In the genomic region with DNA sequence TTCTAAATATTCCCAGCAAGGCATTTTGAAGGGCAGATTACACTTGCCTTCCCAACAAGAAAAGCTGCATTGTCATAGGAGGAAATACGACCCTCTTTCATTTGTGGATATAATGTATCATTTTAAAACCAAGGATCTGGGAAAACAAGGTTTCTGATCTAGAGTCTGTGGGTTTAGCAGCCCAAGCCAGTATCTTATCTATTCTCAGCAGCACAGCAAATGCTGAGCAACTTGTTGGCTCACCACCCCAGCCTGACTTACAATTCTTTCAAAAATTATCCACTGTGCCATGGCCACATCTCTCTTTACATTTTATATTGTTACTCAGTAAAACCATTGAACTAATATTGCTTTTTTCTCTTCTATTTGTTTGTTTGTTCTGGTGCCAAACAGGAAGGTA, we compare ENCODE assay signal across 27 mouse cellular contexts. TPM values are rescaled to one million over a fixed set of nuclear protein-coding genes. Genes with fewer than 3 reads are reported as not detected.
A peak's percentile ranks its signal among the peaks of the same experiment; 100 is the strongest.
DNase-seq lines count a peak whose midpoint lies in the region; ATAC-seq and TF ChIP-seq lines count a peak whose summit lies in the region.
"Had no signal": no experiment of that assay in that cellular context is flagged by ENCODE, and none has a peak within 500 bp of the region (broad histone marks: within the 10 kb centered on the region; RNA-seq: fewer than 3 reads in every experiment).

No protein-coding gene starts in this region.

- no peak for ATAC-seq in heart, embryonic 11.5 days (replicated peaks; ENCODE audit: insufficient number of reproducible peaks, low FRiP score, low TSS enrichment)
- peak; percentile 67 for ATAC-seq in liver, embryonic 16.5 days (ENCODE audit: low read depth)
- ATAC-seq in kidney, embryonic 15.5 days (replicated peaks; ENCODE audit: low FRiP score), result no peak
- ATAC-seq: forebrain, postnatal 0 days; intestine, embryonic 16.5 days; lung, postnatal 0 days had no signal

- H3K27ac ChIP-seq in heart, embryonic 11.5 days (ENCODE audit: low read depth, low read length), result peak overlapping the region; percentile 12; the same call in 1 of the 2 replicates
- peak overlapping the region; percentile 91 for H3K27ac ChIP-seq in liver, embryonic 16.5 days (ENCODE audit: low read length)
- no peak overlapping the region for H3K27ac ChIP-seq in left cerebral cortex, adult 2 months
- H3K27ac ChIP-seq in kidney, embryonic 15.5 days, result no peak overlapping the region
- H3K27ac ChIP-seq: embryonic facial prominence, embryonic 15.5 days; hindbrain, embryonic 15.5 days; limb, embryonic 10.5 days; macrophage; stomach, postnatal 0 days had no signal

- no peak overlapping the region for H3K4me2 ChIP-seq in heart, embryonic 11.5 days
- H3K4me2 ChIP-seq in liver, embryonic 16.5 days (ENCODE audit: low read depth, low read length), result peak overlapping the region; percentile 62
- no peak overlapping the region for H3K4me2 ChIP-seq in kidney, embryonic 15.5 days
- H3K4me2 ChIP-seq: embryonic facial prominence, embryonic 15.5 days; hindbrain, embryonic 15.5 days; midbrain, embryonic 11.5 days had no signal

- peaks cover 3% of the 10 kb centered on the region; the same call in 1 of the 2 replicates for H3K27me3 ChIP-seq in heart, embryonic 11.5 days (ENCODE audit: control insufficient read depth, insufficient read depth, low read length)
- H3K27me3 ChIP-seq in liver, embryonic 16.5 days (ENCODE audit: control insufficient read depth, insufficient read depth, low read depth, low read length), result no peaks in the 10 kb centered on the region
- no peaks in the 10 kb centered on the region for H3K27me3 ChIP-seq in kidney, embryonic 15.5 days

- no peak overlapping the region for H3K4me3 ChIP-seq in heart, embryonic 11.5 days (ENCODE audit: low read depth, low read length)
- peak overlapping the region; percentile 16; the same call in 1 of the 2 replicates for H3K4me3 ChIP-seq in liver, embryonic 16.5 days (ENCODE audit: low read depth, low read length)
- H3K4me3 ChIP-seq in left cerebral cortex, adult 2 months, result no peak overlapping the region
- no peak overlapping the region for H3K4me3 ChIP-seq in kidney, embryonic 15.5 days (replicated peaks)
- H3K4me3 ChIP-seq: embryonic facial prominence, embryonic 15.5 days; hindbrain, embryonic 15.5 days; limb, embryonic 10.5 days had no signal

- 57% methylated on average over 1 of the region's 1 CpGs for WGBS in heart, embryonic 11.5 days (ENCODE audit: insufficient replicate concordance)
- 22% methylated on average over 1 of the region's 1 CpGs for WGBS in liver, embryonic 16.5 days (ENCODE audit: insufficient replicate concordance)
- 69% methylated on average over 1 of the region's 1 CpGs for WGBS in kidney, embryonic 15.5 days

- no peak for DNase-seq in heart, postnatal 36 days
- peak; percentile 64 for DNase-seq in liver
- DNase-seq in ovary, postnatal 10 days (ENCODE audit: low spot score), result no peak
- DNase-seq in left cerebral cortex, adult 2 months (ENCODE audit: extremely low spot score in 1 of 2, low spot score in 2 of 2), result no peak
- DNase-seq: adrenal gland, adult 2 months; cerebellum, adult 2 months; cerebellum, postnatal 36 days; forebrain, postnatal 0 days; gastrocnemius, postnatal 25 days; heart, adult 18-20 months; heart, postnatal 4 days; kidney, adult 9 months; kidney, postnatal 4 days; right cerebral cortex, postnatal 14 days; thymus, adult 2 months; thymus, postnatal 4 days had no signal

- intact Hi-C loops in heart, postnatal 36 days (cut with DNase I), result no loop called here
- intact Hi-C loops in left cerebral cortex, adult 2 months (cut with DNase I), result no loop called here

- H3K9me3 ChIP-seq in heart, embryonic 11.5 days (replicated peaks; ENCODE audit: control insufficient read depth, low read length), result no peaks in the 10 kb centered on the region
- H3K9me3 ChIP-seq in liver, embryonic 16.5 days (replicated peaks; ENCODE audit: control insufficient read depth, low read length), result no peaks in the 10 kb centered on the region
- H3K9me3 ChIP-seq in kidney, embryonic 15.5 days (replicated peaks), result no peaks in the 10 kb centered on the region
- H3K9me3 ChIP-seq: embryonic facial prominence, embryonic 15.5 days; hindbrain, embryonic 15.5 days; limb, embryonic 10.5 days had no signal

- H3K4me1 ChIP-seq in heart, embryonic 11.5 days (ENCODE audit: control insufficient read depth, insufficient read depth, low read length), result peaks cover 3% of the 10 kb centered on the region; the same call in 1 of the 2 replicates
- H3K4me1 ChIP-seq in liver, embryonic 16.5 days (ENCODE audit: control insufficient read depth, low read depth, low read length), result peaks cover 41% of the 10 kb centered on the region
- H3K4me1 ChIP-seq in kidney, embryonic 15.5 days, result peaks cover 25% of the 10 kb centered on the region

- no peaks in the 10 kb centered on the region for H3K36me3 ChIP-seq in heart, embryonic 11.5 days (ENCODE audit: control insufficient read depth, insufficient read depth, low read length)
- H3K36me3 ChIP-seq in liver, embryonic 16.5 days (ENCODE audit: control insufficient read depth, insufficient read depth), result no peaks in the 10 kb centered on the region
- no peaks in the 10 kb centered on the region for H3K36me3 ChIP-seq in kidney, embryonic 15.5 days
- H3K36me3 ChIP-seq: embryonic facial prominence, embryonic 15.5 days; hindbrain, embryonic 15.5 days; limb, embryonic 10.5 days had no signal

- no peak for TF ChIP-seq CTCF in left cerebral cortex, adult 2 months (IDR thresholded peaks at IDR 0.05)

- no peak overlapping the region for H3K9ac ChIP-seq in heart, embryonic 11.5 days (ENCODE audit: low read depth, low read length)
- peak overlapping the region; percentile 38 for H3K9ac ChIP-seq in liver, embryonic 16.5 days (ENCODE audit: low read depth, low read length)
- no peak overlapping the region for H3K9ac ChIP-seq in kidney, embryonic 15.5 days
- H3K9ac ChIP-seq: embryonic facial prominence, embryonic 15.5 days; forebrain, postnatal 0 days; hindbrain, embryonic 15.5 days had no signal

RNA-seq across cellular contexts. Expression of a gene that starts 27.9 kb away (rescaled TPM):
- polyA plus RNA-seq in heart, embryonic 11.5 days (2014; fragmentation: Nextera tagmentation; extraction: Ambion mirVana), result 7.0 and 8.0 TPM in 2 replicates
- total RNA-seq in heart, postnatal 36 days (2021), result 1 to 10 TPM; 1.4 to 1.7 TPM
- polyA plus RNA-seq in liver, embryonic 16.5 days (2015; fragmentation: Nextera tagmentation; extraction: Ambion mirVana), result 12.4 and 13.1 TPM in 2 replicates
- 1 to 10 TPM; 6.4 to 6.5 TPM for total RNA-seq in left cerebral cortex, adult 2 months (2021)
- 14.0 and 14.7 TPM in 2 replicates for polyA plus RNA-seq in kidney, embryonic 15.5 days (2015; fragmentation: Nextera tagmentation; extraction: Ambion mirVana)

RNA-seq across cellular contexts. Expression of a gene that starts 27.9 kb away (rescaled TPM):
- polyA plus RNA-seq in heart, embryonic 11.5 days (2014; fragmentation: Nextera tagmentation; extraction: Ambion mirVana), result 28.6 and 36.4 TPM in 2 replicates
- 1 to 10 TPM; 1.6 to 2.3 TPM for total RNA-seq in heart, postnatal 36 days (2021)
- 47.7 and 60.8 TPM in 2 replicates for polyA plus RNA-seq in liver, embryonic 16.5 days (2015; fragmentation: Nextera tagmentation; extraction: Ambion mirVana)
- 10 to 100 TPM; 18.6 to 27.6 TPM for total RNA-seq in left cerebral cortex, adult 2 months (2021)
- polyA plus RNA-seq in kidney, embryonic 15.5 days (2015; fragmentation: Nextera tagmentation; extraction: Ambion mirVana), result 48.1 and 54.6 TPM in 2 replicates

Comparison
In these comparisons a context has a peak if more than half of its experiments do, and no peak if none do; other contexts are left out.
1. H3K27ac ChIP-seq: peak in heart, embryonic 11.5 days (single experiment) and liver, embryonic 16.5 days (single experiment); none in left cerebral cortex, adult 2 months (single experiment) and kidney, embryonic 15.5 days (single experiment).